Mouse (Mus musculus) hindbrain, embryonic 12.5 days (tissue): Measurements from ENCODE around the gene Zfp326. TPM values are rescaled to one million over a fixed set of nuclear protein-coding genes. Genes with fewer than 3 reads are reported as not detected.
A peak's percentile ranks its signal among the peaks of the same experiment; 100 is the strongest.

Experiments
- ATAC-seq: fragments of 200-750 bp; cut with Nextera tagmentation; 2 replicates; pipeline ENCODE4 v1.8.0; 2017; ENCODE audit warnings: moderate TSS enrichment; ENCODE audit not compliant: low FRiP score
- H3K27ac ChIP-seq: fragments of 300-500 bp; sonication (generic); 2 replicates; pipeline ENCODE4 v1.5.1; 2016; ENCODE audit warnings: mild to moderate bottlenecking
- H3K27me3 ChIP-seq: fragments of 300-500 bp; sonication (generic); 2 replicates; pipeline ENCODE4 v1.6.1; 2016; ENCODE audit warnings: mild to moderate bottlenecking
- H3K36me3 ChIP-seq: fragments of 300-500 bp; sonication (generic); 2 replicates; pipeline ENCODE4 v1.6.1; 2016; ENCODE audit warnings: mild to moderate bottlenecking
- H3K4me1 ChIP-seq: fragments of 300-500 bp; sonication (generic); 2 replicates; pipeline ENCODE4 v1.6.1; 2016
- H3K4me2 ChIP-seq: fragments of 300-500 bp; sonication (generic); replicated peaks from 2 replicates; pipeline ENCODE4 v1.6.1; 2016; ENCODE audit warnings: mild to moderate bottlenecking
- H3K4me3 ChIP-seq: fragments of 300-500 bp; sonication (generic); 2 replicates; pipeline ENCODE4 v1.5.1; 2016; ENCODE audit warnings: mild to moderate bottlenecking
- H3K9ac ChIP-seq: fragments of 300-500 bp; sonication (generic); 2 replicates; pipeline ENCODE4 v1.6.1; 2016; ENCODE audit warnings: mild to moderate bottlenecking, moderate library complexity
- H3K9me3 ChIP-seq: fragments of 300-500 bp; sonication (generic); replicated peaks from 2 replicates; pipeline ENCODE4 v1.6.1; 2016; ENCODE audit warnings: mild to moderate bottlenecking
- WGBS: fragments of 180-500 bp; shearing (Covaris S2); methylation state at CpG from one replicate; pipeline ENCODE4 v1.1.7; 2016; 5-methylcytosine and 5-hydroxymethylcytosine counted together
- polyA plus RNA-seq: library from polyadenylated mRNA; unstranded; fragments of >200 nt; fragmentation: Nextera tagmentation; extraction: Ambion mirVana; gene quantifications from 2 replicates; pipeline ENCODE4 v1.2.1, GENCODE M21; 2016

Zfp326 gene
- 64.7 and 65.6 TPM in 2 replicates for polyA plus RNA-seq

DNA sequence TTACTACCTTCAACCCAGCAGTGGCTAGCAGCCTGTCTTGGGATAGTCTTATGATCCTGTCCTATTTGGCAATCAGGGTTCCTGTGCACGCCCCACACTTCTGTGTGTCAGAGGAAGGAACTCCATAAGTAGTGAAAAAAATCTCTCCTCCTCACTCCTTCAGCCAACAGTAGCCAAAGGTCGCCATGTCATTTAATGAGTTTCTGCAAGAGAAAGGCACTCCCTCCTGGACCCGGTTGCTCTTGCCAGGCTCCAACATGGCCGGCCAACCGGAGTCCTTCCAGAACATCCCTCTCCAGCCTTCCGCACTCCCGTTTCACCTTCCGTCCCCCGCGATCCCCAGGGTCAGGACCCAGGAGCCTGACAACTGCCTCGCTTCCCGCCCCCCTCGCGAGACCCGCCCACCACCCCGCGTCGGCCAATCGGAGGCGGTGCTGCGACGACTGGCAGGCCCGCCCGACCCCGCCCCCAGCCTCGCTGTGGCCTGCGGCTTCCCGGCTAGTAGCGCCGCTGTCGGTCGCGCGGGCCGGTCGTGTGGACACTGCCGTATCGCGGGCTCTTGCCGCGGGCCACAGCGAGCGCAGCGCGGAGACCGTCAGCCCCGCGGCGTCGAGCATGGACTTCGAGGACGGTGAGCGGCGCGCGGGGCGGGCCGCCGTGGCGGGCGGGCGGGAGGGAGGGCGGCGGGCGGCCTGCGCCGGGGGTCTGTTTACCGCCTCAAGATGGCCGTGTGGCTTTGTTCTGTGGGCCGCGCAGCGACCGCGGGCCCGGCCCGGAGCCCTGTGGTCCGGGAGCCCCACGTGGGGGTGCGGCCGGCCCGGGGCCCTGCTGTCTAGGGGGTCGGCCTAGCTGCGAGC lies at the start of gene Zfp326:
Gene Zfp326, plus strand, starts transcription at position 498 of the 857 bp plus-strand sequence.
- Histone ChIP-seq H3K27me3 (no peaks in the 10 kb centered on the region), H3K9ac (peak within 1 kb of the TSS; percentile 100), H3K4me1 (peaks cover 24% of the 10 kb centered on the region), H3K27ac (peak within 1 kb of the TSS; percentile 89), H3K9me3 (no peaks in the 10 kb centered on the region), H3K4me2 (peak within 1 kb of the TSS; percentile 85), H3K4me3 (peak within 1 kb of the TSS; percentile 98), H3K36me3 (0 out of 2 replicates have a peak, but pooled peaks cover 3% of the 10 kb centered on the region)
- 1% methylated on average over 64 of the region's 83 CpGs for WGBS
- peak; percentile 95 for ATAC-seq

- no peak overlapping the region for H3K4me2 ChIP-seq
- no peaks in the 10 kb centered on the region for H3K27me3 ChIP-seq
- H3K36me3 ChIP-seq = no peaks in the 10 kb centered on the region
- no peak overlapping the region for H3K9ac ChIP-seq
- H3K4me1 ChIP-seq = peaks cover 14% of the 10 kb centered on the region
- H3K9me3 ChIP-seq = no peaks in the 10 kb centered on the region
- no peak overlapping the region for H3K4me3 ChIP-seq
- no peak for ATAC-seq
- WGBS = 53% methylated on average over 5 of the region's 5 CpGs
- H3K27ac ChIP-seq = no peak overlapping the region
Observed at GRCm38 (mm10) chr5:105826916-105827510, 49.4 kb upstream of the Zfp326 start.

GRCm38 (mm10) chr5:105828050-105828449 lies 48.3 kb upstream of the Zfp326 start:
- H3K4me3 ChIP-seq = no peak overlapping the region
- no peaks in the 10 kb centered on the region for H3K27me3 ChIP-seq
- peaks cover 9% of the 10 kb centered on the region for H3K4me1 ChIP-seq
- WGBS = 90% methylated on average over 3 of the region's 3 CpGs
- H3K4me2 ChIP-seq = no peak overlapping the region
- no peak for ATAC-seq
- H3K9ac ChIP-seq = no peak overlapping the region
- no peaks in the 10 kb centered on the region for H3K36me3 ChIP-seq
- no peak overlapping the region for H3K27ac ChIP-seq
- no peaks in the 10 kb centered on the region for H3K9me3 ChIP-seq

DNA sequence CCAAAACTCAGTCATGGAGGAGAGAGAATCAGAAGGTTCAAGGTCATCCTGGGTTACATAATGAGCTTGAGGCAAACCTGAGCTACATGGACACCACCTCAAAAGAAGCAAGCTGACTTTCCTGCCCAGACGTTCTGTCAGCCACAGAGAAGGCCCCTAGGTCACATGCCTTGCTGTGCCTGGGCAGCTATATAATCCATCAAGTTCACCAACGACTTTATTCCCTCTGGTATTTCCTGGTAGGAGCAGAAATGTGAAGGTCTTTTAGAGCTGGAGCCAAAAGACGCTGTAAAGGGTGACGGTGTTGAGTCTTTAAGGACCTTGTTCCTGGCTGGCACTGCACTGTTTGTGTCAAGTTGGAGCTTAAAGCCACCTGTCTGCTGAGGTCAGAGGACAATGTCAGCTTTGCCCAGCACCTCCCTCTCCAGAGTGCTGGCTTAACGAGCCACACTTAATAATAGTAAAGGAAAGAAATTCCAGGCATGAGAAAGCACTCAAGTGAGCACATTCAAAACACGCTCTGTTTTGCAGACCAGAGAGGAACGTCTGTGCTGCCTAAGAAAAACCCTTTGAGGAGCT lies 47.3 kb upstream of the Zfp326 start:
- ATAC-seq = no peak
- WGBS = 50% methylated on average over 7 of the region's 7 CpGs
- Histone ChIP-seq H3K36me3 (no peaks in the 10 kb centered on the region), H3K27ac (no peak overlapping the region), H3K4me2 (no peak overlapping the region), H3K4me3 (no peak overlapping the region), H3K9me3 (no peaks in the 10 kb centered on the region), H3K4me1 (peaks cover 3% of the 10 kb centered on the region; the same call in 1 of the 2 replicates), H3K9ac (no peak overlapping the region), H3K27me3 (no peaks in the 10 kb centered on the region)

DNA sequence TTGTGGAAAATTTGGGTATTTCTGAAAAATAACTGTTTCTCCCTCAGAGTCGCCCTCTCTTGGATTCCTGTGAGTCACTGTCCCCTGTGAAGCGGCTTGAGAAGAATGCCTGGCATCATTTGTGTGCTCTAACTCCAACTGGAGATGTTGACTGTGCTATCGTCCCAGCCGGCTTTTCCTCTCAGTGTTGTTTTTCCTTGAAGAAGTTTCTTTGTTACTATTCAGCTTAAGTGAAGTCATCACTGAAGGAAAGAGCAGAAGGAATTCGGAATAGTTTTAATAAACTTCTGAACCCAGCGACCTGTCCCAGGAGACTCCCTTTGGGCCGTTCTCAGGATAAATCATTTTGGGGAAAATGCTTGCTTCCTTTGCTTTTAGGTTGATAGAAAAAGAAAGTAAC lies 44.2 kb upstream of the Zfp326 start:
- H3K4me3 ChIP-seq = no peak overlapping the region
- H3K4me1 ChIP-seq = peaks cover 3% of the 10 kb centered on the region; the same call in 1 of the 2 replicates
- WGBS = 72% methylated on average over 7 of the region's 7 CpGs
- no peaks in the 10 kb centered on the region for H3K9me3 ChIP-seq
- H3K36me3 ChIP-seq = no peaks in the 10 kb centered on the region
- no peak overlapping the region for H3K27ac ChIP-seq
- H3K27me3 ChIP-seq = no peaks in the 10 kb centered on the region
- H3K4me2 ChIP-seq = no peak overlapping the region
- no peak overlapping the region for H3K9ac ChIP-seq
- ATAC-seq = no peak

- H3K27me3 ChIP-seq = no peaks in the 10 kb centered on the region
- WGBS = 70% methylated on average over 3 of the region's 3 CpGs
- ATAC-seq = no peak
- no peak overlapping the region for H3K4me2 ChIP-seq
- H3K36me3 ChIP-seq = no peaks in the 10 kb centered on the region
- H3K9ac ChIP-seq = no peak overlapping the region
- peaks cover 3% of the 10 kb centered on the region; the same call in 1 of the 2 replicates for H3K4me1 ChIP-seq
- no peak overlapping the region for H3K4me3 ChIP-seq
- H3K9me3 ChIP-seq = no peaks in the 10 kb centered on the region
- H3K27ac ChIP-seq = no peak overlapping the region
Observed at GRCm38 (mm10) chr5:105833923-105834322, 42.4 kb upstream of the Zfp326 start.

- WGBS = 74% methylated on average over 9 of the region's 9 CpGs
- H3K4me1 ChIP-seq = no peaks in the 10 kb centered on the region
- no peak for ATAC-seq
Observed at GRCm38 (mm10) chr5:105836006-105836405, 40.4 kb upstream of the Zfp326 start.

GRCm38 (mm10) chr5:105839740-105840310 lies 36.5 kb upstream of the Zfp326 start:
- no peak for ATAC-seq
- no peak overlapping the region for H3K27ac ChIP-seq
- H3K9ac ChIP-seq = no peak overlapping the region
- H3K4me2 ChIP-seq = no peak overlapping the region
- no peaks in the 10 kb centered on the region for H3K4me1 ChIP-seq
- H3K27me3 ChIP-seq = no peaks in the 10 kb centered on the region
- no peaks in the 10 kb centered on the region for H3K9me3 ChIP-seq
- WGBS = 74% methylated on average over 13 of the region's 13 CpGs
- no peak overlapping the region for H3K4me3 ChIP-seq
- no peaks in the 10 kb centered on the region for H3K36me3 ChIP-seq

More at GRCm38 (mm10) chr5:105836006-105836405, 40.4 kb upstream of the Zfp326 start:
- no peak overlapping the region for H3K4me2 ChIP-seq
- no peaks in the 10 kb centered on the region for H3K9me3 ChIP-seq
- no peaks in the 10 kb centered on the region for H3K27me3 ChIP-seq
- no peak overlapping the region for H3K9ac ChIP-seq
- no peak overlapping the region for H3K27ac ChIP-seq
- no peaks in the 10 kb centered on the region for H3K36me3 ChIP-seq
- no peak overlapping the region for H3K4me3 ChIP-seq

GRCm38 (mm10) chr5:105844044-105844753 lies 32.2 kb upstream of the Zfp326 start:
- Histone ChIP-seq H3K9ac (no peak overlapping the region), H3K36me3 (no peaks in the 10 kb centered on the region), H3K9me3 (no peaks in the 10 kb centered on the region), H3K4me2 (no peak overlapping the region), H3K27ac (no peak overlapping the region), H3K27me3 (no peaks in the 10 kb centered on the region), H3K4me3 (no peak overlapping the region), H3K4me1 (no peaks in the 10 kb centered on the region)
- WGBS = 91% methylated on average over 10 of the region's 10 CpGs
- ATAC-seq = no peak

DNA sequence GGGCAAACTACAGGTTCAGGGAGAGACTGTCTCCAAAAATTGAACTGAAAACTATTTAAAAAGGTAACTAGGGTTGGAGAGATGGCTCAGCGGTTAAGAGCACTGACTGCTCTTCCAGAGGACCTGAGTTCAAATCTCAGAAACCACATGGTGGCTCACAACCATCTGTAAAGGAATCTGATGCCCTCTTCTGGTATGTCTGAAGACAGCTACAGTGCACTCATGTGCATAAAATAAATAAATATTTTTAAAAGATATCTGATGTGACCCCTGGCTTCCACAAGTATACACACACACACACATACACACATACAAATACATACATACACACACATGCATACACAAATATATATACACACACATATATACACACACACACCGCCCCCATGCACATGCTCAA lies 31.3 kb upstream of the Zfp326 start:
- H3K36me3 ChIP-seq = no peaks in the 10 kb centered on the region
- H3K4me3 ChIP-seq = no peak overlapping the region
- H3K4me1 ChIP-seq = no peaks in the 10 kb centered on the region
- WGBS = 93% methylated on average over 2 of the region's 2 CpGs
- no peak overlapping the region for H3K9ac ChIP-seq
- no peaks in the 10 kb centered on the region for H3K27me3 ChIP-seq
- H3K9me3 ChIP-seq = no peaks in the 10 kb centered on the region
- H3K27ac ChIP-seq = no peak overlapping the region
- no peak for ATAC-seq
- H3K4me2 ChIP-seq = no peak overlapping the region

- no peaks in the 10 kb centered on the region for H3K27me3 ChIP-seq
- H3K4me3 ChIP-seq = no peak overlapping the region
- no peaks in the 10 kb centered on the region for H3K36me3 ChIP-seq
- no peak for ATAC-seq
- H3K9me3 ChIP-seq = no peaks in the 10 kb centered on the region
- no peak overlapping the region for H3K9ac ChIP-seq
- no peaks in the 10 kb centered on the region for H3K4me1 ChIP-seq
- H3K4me2 ChIP-seq = no peak overlapping the region
- 88% methylated on average over 8 of the region's 8 CpGs for WGBS
- no peak overlapping the region for H3K27ac ChIP-seq
Observed at GRCm38 (mm10) chr5:105847726-105848125, 28.6 kb upstream of the Zfp326 start.

DNA sequence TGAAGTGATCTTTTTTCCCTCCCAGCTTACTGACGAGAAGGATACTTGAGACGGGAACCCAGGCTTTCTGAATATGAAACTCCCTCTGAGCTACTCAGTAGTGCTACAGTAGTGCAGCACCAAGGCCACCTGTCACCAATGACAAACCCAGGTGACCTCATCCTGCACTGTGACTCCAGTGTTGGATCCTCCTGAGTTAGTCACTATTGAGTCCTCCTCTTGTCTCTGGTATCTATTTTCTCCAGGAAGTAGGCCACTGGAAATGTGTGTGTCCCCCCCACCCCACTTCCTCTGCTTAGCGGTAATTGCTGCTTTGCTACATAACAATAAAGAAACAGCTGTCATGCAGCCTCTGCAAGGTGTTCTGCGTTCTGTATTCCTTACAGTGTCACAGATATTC lies 27.1 kb upstream of the Zfp326 start:
- ATAC-seq = no peak
- 79% methylated on average over 4 of the region's 4 CpGs for WGBS
- no peaks in the 10 kb centered on the region for H3K4me1 ChIP-seq
- H3K9me3 ChIP-seq = no peaks in the 10 kb centered on the region
- H3K4me2 ChIP-seq = no peak overlapping the region
- H3K9ac ChIP-seq = no peak overlapping the region
- no peak overlapping the region for H3K4me3 ChIP-seq
- no peaks in the 10 kb centered on the region for H3K27me3 ChIP-seq
- no peaks in the 10 kb centered on the region for H3K36me3 ChIP-seq
- H3K27ac ChIP-seq = no peak overlapping the region
